Mouse (Mus musculus) mouse trophoblast stem cell (cell line): ENCODE data around the gene Gm17689.

ENCODE experiments used
- in situ Hi-C, 2 experiments: fragments of 300-500 bp; cut with MseI, MboI; formaldehyde crosslinking; loops; 2 replicates in 1 of 2; 3 replicates in 1 of 2; pipeline ENCODE4 v1.15.1; 2025

Gene Gm17689

DNA sequence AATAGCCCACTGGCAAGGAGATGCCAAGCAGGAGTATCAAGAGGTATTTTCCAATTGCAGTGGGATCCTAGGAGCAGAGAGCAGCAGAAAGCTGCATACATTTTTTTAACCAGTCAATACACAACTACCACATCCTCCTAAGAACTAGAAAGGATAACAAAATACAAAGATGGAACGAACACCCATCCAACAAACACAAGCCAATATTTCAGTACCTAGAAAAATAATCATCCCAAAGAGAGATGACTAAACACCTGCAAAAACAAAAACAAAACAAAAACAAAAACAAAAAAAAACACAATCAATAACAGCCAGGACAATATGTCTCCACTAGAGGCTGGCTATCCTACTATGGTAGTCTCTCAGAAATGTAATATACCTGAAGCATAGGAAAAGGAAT, at the start of gene Gm17689:
TSS of gene Gm17689 (minus strand) at position 101 of the 400 bp plus-strand sequence.
- in situ Hi-C loops = no loop called here

DNA sequence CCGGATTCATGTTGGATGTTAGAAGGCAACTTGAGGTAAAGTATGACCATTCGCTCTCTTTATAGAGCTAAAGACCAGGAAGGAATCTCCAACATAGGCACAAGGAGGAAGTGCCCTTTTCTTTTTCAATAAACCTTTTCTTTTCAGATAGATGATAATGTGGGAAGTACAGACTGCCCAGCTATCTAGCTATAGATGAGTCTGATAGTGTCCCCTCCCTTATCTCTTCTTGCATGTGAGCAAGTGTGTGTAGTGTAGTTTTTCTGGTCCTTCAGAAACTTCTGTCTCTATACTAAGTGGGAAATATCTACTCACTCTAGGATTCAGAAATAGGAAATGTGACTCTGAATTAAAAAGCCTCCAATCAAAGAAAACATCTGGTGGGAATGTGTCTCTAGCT, 40.6 kb downstream of the Gm17689 start, which contains the start of gene Gm5615:
TSS of gene Gm5615 (minus strand) at position 101 of the 400 bp plus-strand sequence.
- in situ Hi-C loops = no loop called here
